Mouse (Mus musculus) heart, adult 2 months (tissue): ENCODE results near the gene Ccdc57.

ENCODE experiments used
- CTCF ChIP-seq: fragments of 200-600 bp; IDR thresholded peaks from 2 replicates; pipeline ENCODE4 v1.8.1; 2022; ENCODE audit warnings: antibody characterized with exemption, mild to moderate bottlenecking, moderate library complexity
- EP300 ChIP-seq: fragments of 200-500 bp; IDR thresholded peaks from 2 replicates; pipeline ENCODE4 v1.6.1; 2011; ENCODE audit warnings: low read depth, low read length, control low read depth; ENCODE audit not compliant: insufficient read depth
- POLR2A ChIP-seq: fragments of 200-500 bp; IDR thresholded peaks from 2 replicates; pipeline ENCODE4 v1.6.1; 2011; ENCODE audit warnings: mild to moderate bottlenecking, low read depth, low read length, control low read depth; ENCODE audit not compliant: insufficient read depth

GRCm38 (mm10) chr11:120799316-120799890 is 133.3 kb downstream of the Ccdc57 start:
- no peak for TF ChIP-seq POLR2A
- no peak for TF ChIP-seq CTCF
- no peak for TF ChIP-seq EP300
